Mouse (Mus musculus) central nervous system, embryonic 18 days (tissue): ENCODE measurements around the gene Kif5c. TPM values are rescaled to one million over a fixed set of nuclear protein-coding genes. Genes with fewer than 3 reads are reported as not detected.

Experiments used
- polyA plus RNA-seq: library from polyadenylated mRNA; depleted of rRNA; stranded (reverse); fragments of >200 nt; gene quantifications from 2 replicates; pipeline ENCODE4 v1.2.3, GENCODE M21; 2012; rRNA removed

Kif5c gene
- polyA plus RNA-seq, result 199 and 210 TPM in 2 replicates

GRCm38 (mm10) chr2:49618829-49619718 lies at the start of gene Kif5c:
Kif5c (plus strand) TSS chr2:49619298.

GRCm38 (mm10) chr2:49787376-49788050 lies 168.4 kb downstream of the Kif5c start, which contains the start of gene Lypd6b:
Lypd6b (plus strand) TSS chr2:49787688.

Other genes with a start within 250 kb of the Kif5c start
- gene Epc2, start 167.8 kb upstream of the Kif5c start, polyA plus RNA-seq, result 27.5 and 27.6 TPM in 2 replicates
- 16.2 and 17.1 TPM in 2 replicates for gene Lypd6b, start 168.4 kb downstream of the Kif5c start, polyA plus RNA-seq